Mouse (Mus musculus) MEL (cell line): ENCODE data around the gene Dlg2. TPM values are rescaled to one million over a fixed set of nuclear protein-coding genes. Genes with fewer than 3 reads are reported as not detected.

Source experiments
- DNase-seq: peaks from one replicate; pipeline ENCODE4 v3.0.0; 2011; ENCODE audit warnings: low read depth, low spot score
- H3K27ac ChIP-seq: 2 replicates; pipeline ENCODE4 v1.5.1; 2012; ENCODE audit warnings: low read depth, mild to moderate bottlenecking, control low read depth, low read length, moderate library complexity; ENCODE audit not compliant: control insufficient read depth
- H3K27me3 ChIP-seq, 2 experiments: fragments of 150-350 bp in 1 of 2; sonication (generic) in 1 of 2; 2 replicates each; pipeline ENCODE4 v1.6.1; 2012; ENCODE audit warnings: low read length in 2 of 2, mild to moderate bottlenecking in 2 of 2, improper control_type of control experiment in 1 of 2, moderate library complexity in 1 of 2; ENCODE audit not compliant: insufficient read depth in 2 of 2, control insufficient read depth in 1 of 2
- H3K36me3 ChIP-seq, 2 experiments: 2 replicates each; pipeline ENCODE4 v1.6.1; 2012 to 2014; ENCODE audit warnings: low read length in 2 of 2, improper control_type of control experiment in 1 of 2, inconsistent platforms in 1 of 2, mild to moderate bottlenecking in 1 of 2; ENCODE audit not compliant: insufficient read depth in 2 of 2, control insufficient read depth in 1 of 2
- H3K4me1 ChIP-seq, 2 experiments: fragments of 150-350 bp in 1 of 2; sonication (generic) in 1 of 2; 2 replicates each; pipeline ENCODE4 v1.6.1; 2012; ENCODE audit warnings: low read length in 2 of 2, improper control_type of control experiment in 1 of 2, mild to moderate bottlenecking in 1 of 2; ENCODE audit not compliant: insufficient read depth in 2 of 2, control insufficient read depth in 1 of 2
- H3K4me3 ChIP-seq, 2 experiments: fragments of 150-350 bp in 1 of 2; sonication (generic) in 1 of 2; 2 replicates each; pipeline ENCODE4 v1.5.1; 2012; ENCODE audit warnings: low read depth in 2 of 2, low read length in 2 of 2, mild to moderate bottlenecking in 2 of 2, moderate library complexity in 2 of 2, control low read depth in 1 of 2, improper control_type of control experiment in 1 of 2; ENCODE audit not compliant: control insufficient read depth in 1 of 2, insufficient read depth in 1 of 2
- H3K79me2 ChIP-seq: 2 replicates; pipeline ENCODE4 v1.6.1; 2012; ENCODE audit warnings: mild to moderate bottlenecking, low read length, moderate library complexity; ENCODE audit not compliant: control insufficient read depth, poor library complexity, insufficient read depth
- H3K9ac ChIP-seq: 2 replicates; pipeline ENCODE4 v1.6.1; 2012; ENCODE audit warnings: low read depth, mild to moderate bottlenecking, control low read depth, low read length, moderate library complexity; ENCODE audit not compliant: control insufficient read depth, poor library complexity, severe bottlenecking
- H3K9me3 ChIP-seq: fragments of 150-350 bp; sonication (generic); replicated peaks from 2 replicates; pipeline ENCODE4 v1.6.1; 2012; ENCODE audit warnings: mild to moderate bottlenecking, low read length, improper control_type of control experiment, moderate library complexity; ENCODE audit not compliant: insufficient read depth
- BHLHE40 ChIP-seq: IDR thresholded peaks from 2 replicates; pipeline ENCODE4 v1.6.1; 2012; ENCODE audit warnings: low read depth, mild to moderate bottlenecking, inconsistent platforms, low read length, improper control_type of control experiment, borderline replicate concordance
- CHD2 ChIP-seq: IDR thresholded peaks from 2 replicates; pipeline ENCODE4 v1.6.1; 2011; ENCODE audit warnings: low read length, improper control_type of control experiment
- CTCF ChIP-seq, 3 experiments: IDR thresholded peaks in 2 of 3; conservative IDR thresholded peaks in 1 of 3; 2 replicates each; pipeline ENCODE4 v1.5.1; 2011 to 2012; ENCODE audit warnings: low read length in 3 of 3, low read depth in 2 of 3, mild to moderate bottlenecking in 2 of 3, improper control_type of control experiment in 1 of 3, inconsistent platforms in 1 of 3, mixed read lengths in 1 of 3, moderate library complexity in 1 of 3; ENCODE audit not compliant: control insufficient read depth in 1 of 3, insufficient read depth in 1 of 3, poor library complexity in 1 of 3, severe bottlenecking in 1 of 3
- ELF1 ChIP-seq: IDR thresholded peaks from 2 replicates; pipeline ENCODE4 v1.6.1; 2014; ENCODE audit warnings: low read depth, mild to moderate bottlenecking, inconsistent platforms, low read length, improper control_type of control experiment, moderate library complexity
- EP300 ChIP-seq, 2 experiments: IDR thresholded peaks; 2 replicates each; pipeline ENCODE4 v1.6.1; 2011; ENCODE audit warnings: improper control_type of control experiment in 2 of 2, low read length in 2 of 2, low read depth in 1 of 2, mild to moderate bottlenecking in 1 of 2
- ETS1 ChIP-seq: IDR thresholded peaks from 2 replicates; pipeline ENCODE4 v1.6.1; 2012; ENCODE audit warnings: low read depth, mild to moderate bottlenecking, inconsistent platforms, low read length, improper control_type of control experiment, moderate library complexity
- GABPA ChIP-seq: IDR thresholded peaks from 2 replicates; pipeline ENCODE4 v1.6.1; 2012; ENCODE audit warnings: low read depth, mild to moderate bottlenecking, inconsistent platforms, low read length, improper control_type of control experiment, moderate library complexity
- GATA1 ChIP-seq: IDR thresholded peaks from 2 replicates; pipeline ENCODE4 v1.6.1; 2011; ENCODE audit warnings: low read depth, low read length, improper control_type of control experiment
- JUND ChIP-seq: IDR thresholded peaks from 2 replicates; pipeline ENCODE4 v1.6.1; 2011; ENCODE audit warnings: low read depth, mild to moderate bottlenecking, improper control_type of control experiment, low read length
- MAFK ChIP-seq: IDR thresholded peaks from 2 replicates; pipeline ENCODE4 v1.6.1; 2011; ENCODE audit warnings: low read depth, mild to moderate bottlenecking, low read length, improper control_type of control experiment, borderline replicate concordance
- MEF2A ChIP-seq: IDR thresholded peaks from 2 replicates; pipeline ENCODE4 v1.6.1; 2014; ENCODE audit warnings: low read depth, mild to moderate bottlenecking, inconsistent platforms, low read length, improper control_type of control experiment; ENCODE audit not compliant: poor library complexity, insufficient replicate concordance, severe bottlenecking; ENCODE audit errors: extremely low read depth
- MYB ChIP-seq: IDR thresholded peaks from 2 replicates; pipeline ENCODE4 v1.6.1; 2011; ENCODE audit warnings: mild to moderate bottlenecking, low read depth, low read length, improper control_type of control experiment
- MYC ChIP-seq: IDR thresholded peaks from 2 replicates; pipeline ENCODE4 v1.6.1; 2011; ENCODE audit warnings: low read depth, mild to moderate bottlenecking, low read length, improper control_type of control experiment, moderate library complexity
- NELFE ChIP-seq: IDR thresholded peaks from 2 replicates; pipeline ENCODE4 v1.6.1; 2011; ENCODE audit warnings: low read depth, low read length, improper control_type of control experiment
- POLR2AphosphoS2 ChIP-seq: IDR thresholded peaks from 2 replicates; pipeline ENCODE4 v1.6.1; 2011; ENCODE audit warnings: low read length, improper control_type of control experiment
- POLR2AphosphoS5 ChIP-seq: IDR thresholded peaks from 2 replicates; pipeline ENCODE4 v1.6.1; 2012; ENCODE audit warnings: low read depth, borderline replicate concordance, mild to moderate bottlenecking, inconsistent platforms, low read length, moderate library complexity, mixed read lengths
- RAD21 ChIP-seq: IDR thresholded peaks from 2 replicates; pipeline ENCODE4 v1.6.1; 2011; ENCODE audit warnings: mild to moderate bottlenecking, low read depth, low read length, improper control_type of control experiment
- TCF12 ChIP-seq: IDR thresholded peaks from 2 replicates; pipeline ENCODE4 v1.6.1; 2014; ENCODE audit warnings: low read depth, mild to moderate bottlenecking, inconsistent platforms, low read length, improper control_type of control experiment, moderate library complexity
- UBTF ChIP-seq: IDR thresholded peaks from 2 replicates; pipeline ENCODE4 v1.6.1; 2012; ENCODE audit warnings: low read depth, mild to moderate bottlenecking, inconsistent platforms, low read length, improper control_type of control experiment, moderate library complexity, borderline replicate concordance; ENCODE audit not compliant: insufficient read depth
- USF1 ChIP-seq: IDR thresholded peaks from 2 replicates; pipeline ENCODE4 v1.6.1; 2014; ENCODE audit warnings: low read depth, mild to moderate bottlenecking, inconsistent platforms, low read length, improper control_type of control experiment, moderate library complexity
- ZKSCAN1 ChIP-seq: IDR thresholded peaks from 2 replicates; pipeline ENCODE4 v1.6.1; 2012; ENCODE audit warnings: low read depth, mild to moderate bottlenecking, inconsistent platforms, low read length, improper control_type of control experiment, moderate library complexity
- ZMIZ1 ChIP-seq: IDR thresholded peaks from 2 replicates; pipeline ENCODE4 v1.6.1; 2012; ENCODE audit warnings: low read depth, mild to moderate bottlenecking, inconsistent platforms, low read length, improper control_type of control experiment, moderate library complexity
- polyA plus RNA-seq, 2 experiments: library from polyadenylated mRNA; stranded (reverse) in 1 of 2; unstranded in 1 of 2; fragments of >175 nt in 1 of 2; fragments of >200 nt in 1 of 2; gene quantifications; 2 replicates each; pipeline versions ENCODE4 v1.2.1 to v1.2.4; 2012; ENCODE audit warnings: low replicate concordance in 2 of 2, low read depth in 1 of 2; ENCODE audit not compliant: insufficient read length in 2 of 2, insufficient read depth in 1 of 2, missing spikeins in 1 of 2
- total RNA-seq: library from RNA; depleted of rRNA; stranded (reverse); fragments of 300-350 nt; gene quantifications from 2 replicates; pipeline ENCODE4 v1.2.3, GENCODE M21; 2012

The Dlg2 gene
- total and polyA plus RNA-seq, 3 experiments, result 0.04 TPM; not detected in 2

DNA sequence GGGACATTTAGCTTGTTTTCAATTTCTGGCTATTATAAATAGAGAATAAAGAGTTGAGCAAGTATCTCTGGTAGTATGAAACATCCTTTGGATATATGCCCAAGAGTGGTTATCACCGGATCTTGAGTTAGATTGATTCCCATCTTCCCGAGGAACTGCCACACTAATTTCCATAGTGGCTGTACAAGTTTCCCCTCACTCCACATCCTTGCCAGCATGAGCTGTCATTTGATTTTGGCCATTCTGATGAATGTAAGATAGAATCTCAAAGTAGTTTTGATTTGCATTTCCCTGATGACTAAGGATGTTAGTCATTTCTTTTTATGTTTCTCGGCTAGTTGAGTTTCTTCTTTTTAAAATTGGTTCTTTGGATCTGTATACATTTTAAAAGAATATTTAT is 154.1 kb downstream of the Dlg2 start:
- TF ChIP-seq MYB, result no peak
- no peak for TF ChIP-seq POLR2AphosphoS2
- TF ChIP-seq ELF1, result no peak
- TF ChIP-seq CTCF (IDR thresholded peaks at IDR 0.05 in 2 of 3, conservative IDR thresholded peaks at IDR 0.05 in 1 of 3; ENCODE audit: control insufficient read depth in 1 of 3, insufficient read depth in 1 of 3, low read depth in 2 of 3, low read length in 3 of 3, poor library complexity in 1 of 3, severe bottlenecking in 1 of 3), result no peak
- no peak for TF ChIP-seq TCF12
- TF ChIP-seq RAD21, result no peak
- TF ChIP-seq ZMIZ1, result no peak
- no peak for TF ChIP-seq BHLHE40
- TF ChIP-seq JUND, result no peak
- TF ChIP-seq MEF2A, result no peak
- no peak for TF ChIP-seq MAFK
- no peak for TF ChIP-seq EP300 (IDR thresholded peaks at IDR 0.05; ENCODE audit: low read depth in 1 of 2, low read length in 2 of 2)
- TF ChIP-seq USF1, result no peak
- no peak for TF ChIP-seq UBTF
- TF ChIP-seq NELFE, result no peak
- no peaks in the 10 kb centered on the region for H3K36me3 ChIP-seq

GRCm38 (mm10) chr7:90649512-90649911 is 173.0 kb downstream of the Dlg2 start:
- H3K9ac ChIP-seq, result no peak overlapping the region
- no peak for DNase-seq
- H3K27ac ChIP-seq, result no peak overlapping the region
- no peak for TF ChIP-seq ETS1
- TF ChIP-seq UBTF, result no peak
- TF ChIP-seq MYC, result no peak
- no peak for TF ChIP-seq GABPA
- no peak for TF ChIP-seq NELFE
- no peak for TF ChIP-seq POLR2AphosphoS5
- no peak for TF ChIP-seq CTCF (IDR thresholded peaks at IDR 0.05 in 2 of 3, conservative IDR thresholded peaks at IDR 0.05 in 1 of 3; ENCODE audit: control insufficient read depth in 1 of 3, insufficient read depth in 1 of 3, low read depth in 2 of 3, low read length in 3 of 3, poor library complexity in 1 of 3, severe bottlenecking in 1 of 3)
- no peak for TF ChIP-seq TCF12
- no peak for TF ChIP-seq CHD2
- no peak for TF ChIP-seq ZKSCAN1
- no peak for TF ChIP-seq USF1
- no peak for TF ChIP-seq ZMIZ1
- TF ChIP-seq BHLHE40, result no peak
- no peak for TF ChIP-seq GATA1
- TF ChIP-seq MAFK, result no peak
- H3K27me3 ChIP-seq, result no peaks in the 10 kb centered on the region
- no peaks in the 10 kb centered on the region for H3K9me3 ChIP-seq
- H3K79me2 ChIP-seq, result no peaks in the 10 kb centered on the region
- no peaks in the 10 kb centered on the region for H3K36me3 ChIP-seq
- H3K4me1 ChIP-seq, result no peaks in the 10 kb centered on the region
- H3K4me3 ChIP-seq, result no peak overlapping the region

More for the DNA sequence above, 154.1 kb downstream of the Dlg2 start:
- H3K4me3 ChIP-seq, result no peak overlapping the region
- DNase-seq, result no peak
- no peak overlapping the region for H3K27ac ChIP-seq
- no peaks in the 10 kb centered on the region for H3K79me2 ChIP-seq
- H3K9me3 ChIP-seq, result no peaks in the 10 kb centered on the region
- no peaks in the 10 kb centered on the region for H3K4me1 ChIP-seq
- no peaks in the 10 kb centered on the region for H3K27me3 ChIP-seq
- H3K9ac ChIP-seq, result no peak overlapping the region
